In genomic region chr14:21440526-21440925, GRCm38 (mm10) we compare ENCODE assay signal across 21 mouse cellular contexts. TPM values are rescaled to one million over a fixed set of nuclear protein-coding genes. Genes with fewer than 3 reads are reported as not detected.
A peak's percentile ranks its signal among the peaks of the same experiment; 100 is the strongest.
DNase-seq lines count a peak whose midpoint lies in the region; ATAC-seq and TF ChIP-seq lines count a peak whose summit lies in the region.
"Had no signal": no experiment of that assay in that cellular context is flagged by ENCODE, and none has a peak within 500 bp of the region (broad histone marks: within the 10 kb centered on the region; RNA-seq: fewer than 3 reads in every experiment).

No protein-coding gene starts in this region.

- peak; percentile 10 for DNase-seq in MN1 (ENCODE audit: low spot score)
- no peak for DNase-seq in embryonic facial prominence, embryonic 10.5 days (ENCODE audit: low spot score)
- DNase-seq in limb, embryonic 14.5 days (ENCODE audit: low spot score) = peak; percentile 76
- DNase-seq in thymus, postnatal 0 days (ENCODE audit: low spot score) = no peak
- DNase-seq in adrenal gland, postnatal 4 days (ENCODE audit: low spot score in 2 of 2) = no peak
- no peak for DNase-seq in left cerebral cortex, adult 8-10 months (ENCODE audit: low spot score in 2 of 2)
- no peak for DNase-seq in ovary, postnatal 14 days (ENCODE audit: low spot score)
- DNase-seq: B cell, adult 2 months; cerebellum, adult 11-12 months; cerebellum, adult 9-11 months; cerebellum, postnatal 36 days; gastrocnemius, postnatal 10 days had no signal

- no peak for ATAC-seq in embryonic facial prominence, embryonic 15.5 days (ENCODE audit: insufficient number of reproducible peaks, low FRiP score, low TSS enrichment, low read depth)
- no peak for ATAC-seq in limb, embryonic 14.5 days (ENCODE audit: low FRiP score, low read depth)
- ATAC-seq: activated CD4-positive, CD25-positive, alpha-beta regulatory T cell, adult 4 months; CD4-positive, CD25-positive, alpha-beta regulatory T cell, adult 4 months; hindbrain, embryonic 16.5 days; inflammation-experienced regulatory T-cells, adult 6 months; Patski had no signal

- peak overlapping the region; percentile 44; the same call in 1 of the 2 replicates for H3K27ac ChIP-seq in embryonic facial prominence, embryonic 10.5 days (replicated peaks)
- H3K27ac ChIP-seq in embryonic facial prominence, embryonic 15.5 days (replicated peaks) = peak overlapping the region; percentile 85; the same call in 1 of the 2 replicates
- peak overlapping the region; percentile 63; the same call in 1 of the 2 replicates for H3K27ac ChIP-seq in limb, embryonic 14.5 days (replicated peaks; ENCODE audit: low read depth, low read length)
- H3K27ac ChIP-seq: forebrain, embryonic 13.5 days had no signal

- H3K36me3 ChIP-seq in embryonic facial prominence, embryonic 10.5 days (replicated peaks) = peaks cover 6% of the 10 kb centered on the region
- H3K36me3 ChIP-seq in embryonic facial prominence, embryonic 15.5 days = no peaks in the 10 kb centered on the region
- no peaks in the 10 kb centered on the region for H3K36me3 ChIP-seq in limb, embryonic 14.5 days (ENCODE audit: control insufficient read depth, insufficient read depth, low read length)

- WGBS in embryonic facial prominence, embryonic 10.5 days = 85% methylated on average over 2 of the region's 2 CpGs
- 64% methylated on average over 2 of the region's 2 CpGs for WGBS in embryonic facial prominence, embryonic 15.5 days
- WGBS in limb, embryonic 14.5 days = 75% methylated on average over 2 of the region's 2 CpGs

- TF ChIP-seq POLR2A in limb, embryonic 14.5 days (IDR thresholded peaks at IDR 0.05; ENCODE audit: borderline replicate concordance, extremely low read depth, insufficient read depth, insufficient read length) = no peak

- no peak overlapping the region for H3K9ac ChIP-seq in embryonic facial prominence, embryonic 15.5 days
- H3K9ac ChIP-seq in limb, embryonic 14.5 days (ENCODE audit: low read depth, low read length, severe bottlenecking) = no peak overlapping the region
- H3K9ac ChIP-seq: forebrain, embryonic 13.5 days; heart, embryonic 12.5 days had no signal

- H3K4me2 ChIP-seq in embryonic facial prominence, embryonic 15.5 days (replicated peaks) = no peak overlapping the region
- no peak overlapping the region for H3K4me2 ChIP-seq in limb, embryonic 14.5 days (replicated peaks; ENCODE audit: low read depth, low read length, severe bottlenecking)
- H3K4me2 ChIP-seq: forebrain, embryonic 13.5 days; heart, embryonic 12.5 days had no signal

- H3K4me3 ChIP-seq in embryonic facial prominence, embryonic 10.5 days = no peak overlapping the region
- no peak overlapping the region for H3K4me3 ChIP-seq in embryonic facial prominence, embryonic 15.5 days (replicated peaks)
- H3K4me3 ChIP-seq in limb, embryonic 14.5 days (replicated peaks; ENCODE audit: low read length) = no peak overlapping the region
- H3K4me3 ChIP-seq: forebrain, embryonic 13.5 days; heart, embryonic 12.5 days had no signal

- no peaks in the 10 kb centered on the region for H3K27me3 ChIP-seq in embryonic facial prominence, embryonic 10.5 days (replicated peaks; ENCODE audit: low read depth, poor library complexity, severe bottlenecking)
- no peaks in the 10 kb centered on the region for H3K27me3 ChIP-seq in embryonic facial prominence, embryonic 15.5 days
- H3K27me3 ChIP-seq in limb, embryonic 14.5 days (ENCODE audit: control insufficient read depth, insufficient read depth, low read length) = no peaks in the 10 kb centered on the region
- H3K27me3 ChIP-seq: forebrain, embryonic 13.5 days; heart, embryonic 12.5 days; Patski had no signal

- H3K9me3 ChIP-seq in embryonic facial prominence, embryonic 10.5 days = 0 out of 2 replicates have a peak, but pooled peaks cover 4% of the 10 kb centered on the region
- no peaks in the 10 kb centered on the region for H3K9me3 ChIP-seq in embryonic facial prominence, embryonic 15.5 days (replicated peaks)
- H3K9me3 ChIP-seq in limb, embryonic 14.5 days (ENCODE audit: control insufficient read depth, low read length) = no peaks in the 10 kb centered on the region
- H3K9me3 ChIP-seq: forebrain, embryonic 13.5 days; G1E had no signal

- peaks cover 36% of the 10 kb centered on the region for H3K4me1 ChIP-seq in embryonic facial prominence, embryonic 10.5 days
- H3K4me1 ChIP-seq in embryonic facial prominence, embryonic 15.5 days = peaks cover 45% of the 10 kb centered on the region
- H3K4me1 ChIP-seq in limb, embryonic 14.5 days (ENCODE audit: control insufficient read depth, insufficient read depth, low read length) = peaks cover 31% of the 10 kb centered on the region

RNA-seq across cellular contexts. Expression of gene Kat6b, which starts 40.7 kb away (rescaled TPM):
- 12.4 and 14.2 TPM in 2 replicates for polyA plus RNA-seq in embryonic facial prominence, embryonic 10.5 days (2016; fragmentation: Nextera tagmentation; extraction: Ambion mirVana)
- 22.9 and 23.2 TPM in 2 replicates for polyA plus RNA-seq in embryonic facial prominence, embryonic 15.5 days (2015; fragmentation: Nextera tagmentation; extraction: Ambion mirVana)
- 35.5 and 42.2 TPM in 2 replicates for polyA plus RNA-seq in limb, embryonic 14.5 days (2012; rRNA removed)
- 26.0 and 33.6 TPM in 2 replicates for polyA plus RNA-seq in limb, embryonic 14.5 days (2014; fragmentation: Nextera tagmentation; extraction: Ambion mirVana)
- polyA plus RNA-seq in thymus, postnatal 0 days (2015; fragmentation: Nextera tagmentation; extraction: Ambion mirVana) = 5.5 and 8.1 TPM in 2 replicates
- total RNA-seq in adrenal gland, postnatal 4 days (2021) = 10 to 100 TPM; 61.2 to 69.5 TPM
- 100 to 1,000 TPM; 118 to 155 (median 127) TPM for total RNA-seq in left cerebral cortex, adult 8-10 months (2022)

Comparison
In these comparisons a context has a peak if more than half of its experiments do, and no peak if none do; other contexts are left out.
1. DNase-seq: peak in MN1 (single experiment) and limb, embryonic 14.5 days (single experiment); none in embryonic facial prominence, embryonic 10.5 days (single experiment), thymus, postnatal 0 days (single experiment), adrenal gland, postnatal 4 days (0 of 2), left cerebral cortex, adult 8-10 months (0 of 2) and ovary, postnatal 14 days (single experiment).
2. Peak in every context shown above with its lines, with median percentiles within 50 percentile points of each other: H3K27ac ChIP-seq.